Comparison of ENCODE assay signal across 30 mouse cellular contexts in genomic region chr9:22447213-22447612, GRCm38 (mm10). TPM values are rescaled to one million over a fixed set of nuclear protein-coding genes. Genes with fewer than 3 reads are reported as not detected.
DNase-seq lines count a peak whose midpoint lies in the region; ATAC-seq lines count a peak whose summit lies in the region.
"Had no signal": no experiment of that assay in that cellular context is flagged by ENCODE, and none has a peak within 500 bp of the region (broad histone marks: within the 10 kb centered on the region; RNA-seq: fewer than 3 reads in every experiment).

No protein-coding gene starts in this region.

- H3K4me3 ChIP-seq in liver, embryonic 11.5 days (ENCODE audit: low read depth, low read length): no peak overlapping the region
- no peak overlapping the region for H3K4me3 ChIP-seq in midbrain, embryonic 13.5 days (replicated peaks)
- H3K4me3 ChIP-seq: embryonic facial prominence, embryonic 10.5 days; forebrain, embryonic 12.5 days; heart, embryonic 13.5 days; hindbrain, embryonic 15.5 days; midbrain, embryonic 10.5 days had no signal

- H3K27ac ChIP-seq in liver, embryonic 11.5 days (ENCODE audit: low read depth, low read length): no peak overlapping the region
- no peak overlapping the region for H3K27ac ChIP-seq in midbrain, embryonic 13.5 days
- H3K27ac ChIP-seq: embryonic facial prominence, embryonic 10.5 days; forebrain, embryonic 12.5 days; heart, embryonic 13.5 days; hindbrain, embryonic 15.5 days; kidney, postnatal 0 days; midbrain, embryonic 10.5 days had no signal

- no peaks in the 10 kb centered on the region for H3K27me3 ChIP-seq in liver, embryonic 11.5 days (replicated peaks; ENCODE audit: control insufficient read depth, insufficient read depth, low read length)
- H3K27me3 ChIP-seq in midbrain, embryonic 13.5 days: no peaks in the 10 kb centered on the region
- H3K27me3 ChIP-seq: CH12.LX; forebrain, embryonic 12.5 days; heart, embryonic 13.5 days; hindbrain, embryonic 15.5 days had no signal

- no peak overlapping the region for H3K9ac ChIP-seq in liver, embryonic 11.5 days (ENCODE audit: low read depth, low read length)
- H3K9ac ChIP-seq in midbrain, embryonic 13.5 days (replicated peaks): no peak overlapping the region
- H3K9ac ChIP-seq: forebrain, embryonic 12.5 days; heart, embryonic 13.5 days; hindbrain, embryonic 15.5 days had no signal

- no peak overlapping the region for H3K4me2 ChIP-seq in liver, embryonic 11.5 days
- no peak overlapping the region for H3K4me2 ChIP-seq in midbrain, embryonic 13.5 days (replicated peaks)
- H3K4me2 ChIP-seq: forebrain, embryonic 12.5 days; heart, embryonic 13.5 days; hindbrain, embryonic 15.5 days had no signal

- peaks cover 20% of the 10 kb centered on the region for H3K36me3 ChIP-seq in liver, embryonic 11.5 days (ENCODE audit: control insufficient read depth, insufficient read depth, low read length)
- peaks cover 60% of the 10 kb centered on the region for H3K36me3 ChIP-seq in midbrain, embryonic 13.5 days

- no peaks in the 10 kb centered on the region for H3K4me1 ChIP-seq in liver, embryonic 11.5 days (replicated peaks; ENCODE audit: control insufficient read depth, insufficient read depth, low read length)
- no peaks in the 10 kb centered on the region for H3K4me1 ChIP-seq in midbrain, embryonic 13.5 days (replicated peaks)
- H3K4me1 ChIP-seq: embryonic facial prominence, embryonic 10.5 days; forebrain, embryonic 12.5 days; heart, embryonic 13.5 days; hindbrain, embryonic 15.5 days; midbrain, embryonic 10.5 days had no signal

- peak; percentile 55; the same call in 1 of the 2 replicates for ATAC-seq in liver, embryonic 11.5 days (replicated peaks; ENCODE audit: low FRiP score)
- peak; percentile 74 for ATAC-seq in megakaryocyte progenitor cell, adult 5-6 weeks (replicated peaks; ENCODE audit: poor library complexity)
- no peak for ATAC-seq in midbrain, embryonic 13.5 days

- no peaks in the 10 kb centered on the region for H3K9me3 ChIP-seq in liver, embryonic 11.5 days (ENCODE audit: control insufficient read depth, low read length)
- H3K9me3 ChIP-seq in midbrain, embryonic 13.5 days: no peaks in the 10 kb centered on the region
- H3K9me3 ChIP-seq: embryonic facial prominence, embryonic 10.5 days; forebrain, embryonic 12.5 days; heart, embryonic 13.5 days; hindbrain, embryonic 15.5 days; midbrain, embryonic 10.5 days had no signal

- 81% methylated on average over 5 of the region's 5 CpGs for WGBS in liver, embryonic 11.5 days
- WGBS in midbrain, embryonic 13.5 days: 96% methylated on average over 5 of the region's 5 CpGs

- peak; percentile 15 for DNase-seq in adrenal gland, postnatal 10 days
- no peak for DNase-seq in adrenal gland, adult 18-20 months (ENCODE audit: low spot score in 2 of 2)
- peak; percentile 28 to 37 for DNase-seq in adrenal gland, postnatal 36 days
- DNase-seq in liver, embryonic 11.5 days (ENCODE audit: low spot score): no peak
- DNase-seq in thymus, postnatal 4 days: no peak
- DNase-seq: cerebellum, adult 8-10 months; kidney, adult 18-20 months; lung, postnatal 10 days; retina, postnatal 1 day; thymus, postnatal 25 days had no signal

RNA-seq across cellular contexts. Expression of gene Gm17545, which starts 6.9 kb away (rescaled TPM):
- total RNA-seq in adrenal gland, postnatal 10 days (2021): not detected
- not detected for total RNA-seq in adrenal gland, adult 18-20 months (2021)
- not detected for total RNA-seq in adrenal gland, postnatal 36 days (2021)
- not detected in 2 replicates for polyA plus RNA-seq in liver, embryonic 11.5 days (2014; fragmentation: Nextera tagmentation; extraction: Ambion mirVana)
- total RNA-seq in megakaryocyte progenitor cell, adult 5-6 weeks (2015): not detected in 2 replicates
- not detected in 2 replicates for total RNA-seq in megakaryocyte progenitor cell, adult 5-6 weeks (2017)
- not detected in 2 replicates for polyA plus RNA-seq in midbrain, embryonic 13.5 days (2015; fragmentation: Nextera tagmentation; extraction: Ambion mirVana)
- total RNA-seq: CH12.LX; gastrocnemius, adult 8-10 months; heart, adult 18-20 months; heart, postnatal 25 days; layer of hippocampus, postnatal 25 days; left cerebral cortex, postnatal 14 days; MEL; monocyte, adult 5-6 weeks had no signal
- polyA plus RNA-seq: embryonic facial prominence, embryonic 10.5 days; forebrain, embryonic 12.5 days; frontal cortex, adult 2 months; heart, embryonic 13.5 days; hindbrain, embryonic 15.5 days; kidney, postnatal 0 days; limb, embryonic 14.5 days; midbrain, embryonic 10.5 days; neural tube, embryonic 11.5 days; small intestine, adult 2 months had no signal

RNA-seq across cellular contexts. Expression of gene Rp9, which starts 22.3 kb away (rescaled TPM):
- total RNA-seq in adrenal gland, postnatal 10 days (2021): 10 to 100 TPM; 42.9 to 44.0 TPM
- 10 to 100 TPM; 31.6 to 35.5 TPM for total RNA-seq in adrenal gland, adult 18-20 months (2021)
- total RNA-seq in adrenal gland, postnatal 36 days (2021): 10 to 100 TPM; 29.0 to 42.6 TPM
- 74.2 and 79.8 TPM in 2 replicates for polyA plus RNA-seq in liver, embryonic 11.5 days (2014; fragmentation: Nextera tagmentation; extraction: Ambion mirVana)
- 129 and 142 TPM in 2 replicates for total RNA-seq in megakaryocyte progenitor cell, adult 5-6 weeks (2015)
- 178 and 208 TPM in 2 replicates for total RNA-seq in megakaryocyte progenitor cell, adult 5-6 weeks (2017)
- polyA plus RNA-seq in midbrain, embryonic 13.5 days (2015; fragmentation: Nextera tagmentation; extraction: Ambion mirVana): 61.6 and 64.8 TPM in 2 replicates

RNA-seq across cellular contexts. Expression of gene Bbs9, which starts 28.3 kb away (rescaled TPM):
- total RNA-seq in adrenal gland, postnatal 10 days (2021): 10 to 100 TPM; 12.0 to 16.4 TPM
- total RNA-seq in adrenal gland, adult 18-20 months (2021): 10 to 100 TPM; 12.5 to 16.5 TPM
- total RNA-seq in adrenal gland, postnatal 36 days (2021): 10 to 100 TPM; 13.2 to 13.4 TPM
- 7.8 and 8.7 TPM in 2 replicates for polyA plus RNA-seq in liver, embryonic 11.5 days (2014; fragmentation: Nextera tagmentation; extraction: Ambion mirVana)
- total RNA-seq in megakaryocyte progenitor cell, adult 5-6 weeks (2015): 16.9 and 20.8 TPM in 2 replicates
- 18.9 and 21.3 TPM in 2 replicates for total RNA-seq in megakaryocyte progenitor cell, adult 5-6 weeks (2017)
- 22.5 and 23.8 TPM in 2 replicates for polyA plus RNA-seq in midbrain, embryonic 13.5 days (2015; fragmentation: Nextera tagmentation; extraction: Ambion mirVana)

RNA-seq across cellular contexts. Expression of gene 9530077C05Rik, which starts 35.9 kb away (rescaled TPM):
- total RNA-seq in adrenal gland, postnatal 10 days (2021): 1 to 10 TPM; 4.3 to 5.2 TPM
- 1 to 10 TPM; 3.2 to 5.0 TPM for total RNA-seq in adrenal gland, adult 18-20 months (2021)
- 1 to 10 TPM; 6.6 TPM for total RNA-seq in adrenal gland, postnatal 36 days (2021)
- polyA plus RNA-seq in liver, embryonic 11.5 days (2014; fragmentation: Nextera tagmentation; extraction: Ambion mirVana): 2.5 and 3.6 TPM in 2 replicates
- 2.1 and 2.5 TPM in 2 replicates for total RNA-seq in megakaryocyte progenitor cell, adult 5-6 weeks (2015)
- 2.2 and 5.4 TPM in 2 replicates for total RNA-seq in megakaryocyte progenitor cell, adult 5-6 weeks (2017)
- polyA plus RNA-seq in midbrain, embryonic 13.5 days (2015; fragmentation: Nextera tagmentation; extraction: Ambion mirVana): 9.2 and 9.9 TPM in 2 replicates
- total RNA-seq: monocyte, adult 5-6 weeks had no signal

RNA-seq across cellular contexts. Expression of gene Anln, which starts 58.2 kb away (rescaled TPM):
- total RNA-seq in adrenal gland, postnatal 10 days (2021): 10 to 100 TPM; 15.8 to 19.8 TPM
- 1 to 10 TPM; 1.9 to 2.3 TPM for total RNA-seq in adrenal gland, adult 18-20 months (2021)
- total RNA-seq in adrenal gland, postnatal 36 days (2021): 1 to 10 TPM; 6.5 to 6.7 TPM
- 42.6 and 45.5 TPM in 2 replicates for polyA plus RNA-seq in liver, embryonic 11.5 days (2014; fragmentation: Nextera tagmentation; extraction: Ambion mirVana)
- total RNA-seq in megakaryocyte progenitor cell, adult 5-6 weeks (2015): 68.3 and 76.2 TPM in 2 replicates
- total RNA-seq in megakaryocyte progenitor cell, adult 5-6 weeks (2017): 44.9 and 58.8 TPM in 2 replicates
- polyA plus RNA-seq in midbrain, embryonic 13.5 days (2015; fragmentation: Nextera tagmentation; extraction: Ambion mirVana): 10.7 and 12.1 TPM in 2 replicates

Comparison
In these comparisons a context has a peak if more than half of its experiments do, and no peak if none do; other contexts are left out.
1. DNase-seq: peak in adrenal gland, postnatal 10 days (single experiment) and adrenal gland, postnatal 36 days (2 of 2); none in adrenal gland, adult 18-20 months (0 of 2), liver, embryonic 11.5 days (single experiment) and thymus, postnatal 4 days (single experiment).